Mouse (Mus musculus): Measurements from ENCODE around the gene Smim24.

Gene Smim24

DNA sequence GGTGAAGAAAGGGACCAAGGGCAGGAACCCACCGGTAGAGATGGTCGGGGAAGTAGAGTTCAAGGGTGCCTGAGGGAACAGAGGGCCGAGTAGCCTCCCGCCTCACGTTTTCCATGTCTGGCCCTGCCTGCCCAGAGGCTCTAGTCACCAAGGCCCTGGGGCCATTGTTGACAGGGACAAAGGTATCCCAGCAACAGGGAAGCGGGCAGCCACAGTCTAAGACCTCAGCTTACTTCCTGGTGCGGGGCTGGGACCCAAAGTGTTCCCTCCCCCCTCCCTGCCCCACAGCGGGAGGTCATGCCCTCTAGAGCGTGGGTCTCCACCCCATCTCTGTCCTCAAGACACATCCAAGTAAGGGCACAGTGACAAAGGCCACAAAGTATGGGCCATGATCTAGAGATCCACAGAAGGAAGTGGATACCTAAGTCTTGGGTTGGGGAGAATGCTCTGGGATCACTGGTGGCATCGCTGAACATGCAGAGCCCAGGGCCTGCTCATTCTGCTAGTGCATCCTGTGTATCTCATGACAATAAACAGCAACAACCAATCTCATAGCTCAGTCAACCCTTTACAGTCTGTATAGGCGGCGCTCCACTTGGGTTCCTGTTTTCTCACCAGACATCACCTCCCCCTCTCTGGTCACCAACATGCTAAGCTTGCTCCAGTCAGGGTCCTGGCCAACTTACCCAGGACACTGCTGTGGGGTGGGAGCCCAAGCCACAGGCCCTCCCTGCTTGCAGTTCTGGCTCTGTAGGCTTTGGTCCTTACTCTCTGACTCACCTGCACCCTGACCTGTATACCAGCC, 27.0 kb upstream of the Smim24 start, which contains the start of gene 4930404N11Rik:
4930404N11Rik (minus strand) TSS at position 145 of the 805 bp plus-strand sequence.
- no peak for DNase-seq

GRCm38 (mm10) chr10:81366477-81367206, 26.2 kb upstream of the Smim24 start:
- DNase-seq, result no peak

DNA sequence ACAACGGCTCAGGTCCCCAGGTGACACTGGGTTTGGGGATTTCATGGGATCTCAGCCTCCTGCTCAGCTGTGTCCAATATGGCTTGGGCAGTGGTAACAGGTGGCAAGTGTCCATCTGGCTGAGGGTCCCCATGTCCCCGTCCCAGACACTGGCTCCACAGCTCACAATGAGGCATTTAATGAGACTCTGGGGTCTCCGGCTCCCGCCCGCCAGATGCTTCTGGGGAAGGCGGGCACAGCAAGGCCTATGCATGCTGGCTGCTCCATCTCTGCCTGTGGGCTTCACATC, 25.7 kb upstream of the Smim24 start:
- DNase-seq, result no peak

DNA sequence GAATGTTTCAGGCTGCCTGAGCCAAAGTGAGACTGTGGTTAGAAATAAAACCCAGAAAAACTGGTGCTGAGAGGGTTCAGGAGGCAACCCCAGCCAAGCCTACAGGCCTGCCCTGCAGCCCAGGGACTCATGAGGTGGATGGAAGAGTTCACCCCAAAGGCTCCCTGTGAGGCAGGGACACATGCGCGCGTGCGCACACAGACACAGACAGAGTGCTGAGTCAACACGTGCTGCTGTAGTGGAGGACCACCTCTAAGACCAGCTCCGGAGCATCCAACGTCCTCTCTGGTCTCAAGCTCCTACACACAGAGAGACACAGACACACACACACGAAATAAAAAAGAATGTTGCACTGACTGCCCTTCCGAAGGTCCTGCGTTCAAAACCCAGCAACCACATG, 17.5 kb upstream of the Smim24 start:
- no peak for DNase-seq

- DNase-seq, result no peak
Measured at GRCm38 (mm10) chr10:81376561-81377361, 16.1 kb upstream of the Smim24 start.

DNA sequence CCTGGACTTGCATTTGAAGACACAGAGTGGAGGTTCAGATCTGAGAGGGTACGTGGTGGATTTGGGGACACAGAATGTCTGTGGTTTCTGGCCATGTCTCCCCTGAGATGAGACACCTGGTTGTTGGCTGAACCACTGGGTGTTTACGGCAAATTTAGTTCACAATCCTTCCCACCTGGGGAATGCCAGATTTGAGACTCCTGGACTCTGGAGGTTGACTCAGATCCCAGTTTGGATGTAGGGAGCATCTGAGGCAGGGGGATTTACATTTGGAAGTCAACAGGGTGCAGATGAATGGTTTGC, 15.5 kb upstream of the Smim24 start:
- no peak for DNase-seq

DNA sequence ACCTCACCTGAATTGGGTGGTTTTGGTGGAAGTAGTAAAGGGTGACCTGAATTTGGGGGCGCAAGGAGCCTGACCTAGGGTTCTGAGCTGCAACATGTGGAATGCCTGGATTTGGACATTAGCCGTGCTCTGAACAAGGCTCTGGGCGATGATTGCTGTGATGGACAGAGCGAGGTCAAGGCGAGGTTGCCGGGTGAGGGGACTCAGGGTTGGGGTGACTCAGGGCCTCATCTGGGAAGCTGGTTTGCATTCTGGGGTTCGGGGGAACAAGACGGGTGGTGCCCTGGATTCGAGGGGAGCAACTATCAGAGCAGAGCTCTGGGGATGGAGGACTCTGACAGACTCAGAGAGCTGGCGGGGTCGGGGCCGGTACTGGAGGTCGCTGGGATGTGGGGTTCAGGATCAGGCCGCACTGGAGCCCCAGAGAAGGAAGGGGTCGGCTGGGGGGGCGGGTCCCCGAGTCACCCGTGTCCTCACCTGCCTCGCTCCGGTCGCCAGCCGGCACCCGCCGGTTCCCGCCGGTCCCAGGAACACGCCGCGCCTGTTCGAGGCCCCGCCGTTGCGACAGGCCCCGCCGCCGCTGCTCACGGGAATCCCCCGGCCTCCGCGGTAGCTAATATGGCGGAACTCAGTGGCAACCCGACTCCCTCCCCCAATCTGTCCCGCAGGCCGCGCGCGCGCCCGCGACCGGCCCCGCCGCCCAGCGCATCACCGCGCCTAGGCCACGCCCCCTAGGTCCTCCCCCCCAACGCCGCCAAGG, 14.9 kb upstream of the Smim24 start, which contains the start of gene Fzr1:
Fzr1 (minus strand) TSS at position 724 of the 760 bp plus-strand sequence.
- no peak for DNase-seq

- peak; percentile 100 for DNase-seq
Measured at GRCm38 (mm10) chr10:81378553-81379182, 14.2 kb upstream of the Smim24 start.

GRCm38 (mm10) chr10:81379183-81379553, 13.7 kb upstream of the Smim24 start:
- no peak for DNase-seq

GRCm38 (mm10) chr10:81379809-81380378, 13.0 kb upstream of the Smim24 start:
- DNase-seq, result no peak

DNA sequence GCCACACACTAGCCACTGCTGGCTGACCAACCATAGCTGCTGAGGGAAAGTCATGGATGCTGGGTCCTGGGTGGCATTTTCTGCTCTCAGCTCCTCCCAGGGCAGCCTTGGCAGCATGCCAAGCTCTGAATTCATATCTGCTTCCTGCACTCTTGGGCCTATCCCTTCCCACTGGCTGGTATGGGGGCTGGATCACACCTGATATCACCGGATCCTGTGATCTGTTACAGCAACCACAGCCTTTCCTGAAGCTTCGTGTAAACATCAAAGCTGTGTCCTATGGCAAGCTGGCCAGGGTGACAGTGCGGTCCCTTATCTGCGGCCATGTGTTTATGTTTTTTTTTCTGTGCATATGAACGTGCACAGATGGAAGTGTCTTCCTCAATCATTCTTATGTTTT, 10.8 kb upstream of the Smim24 start:
- DNase-seq, result no peak

DNA sequence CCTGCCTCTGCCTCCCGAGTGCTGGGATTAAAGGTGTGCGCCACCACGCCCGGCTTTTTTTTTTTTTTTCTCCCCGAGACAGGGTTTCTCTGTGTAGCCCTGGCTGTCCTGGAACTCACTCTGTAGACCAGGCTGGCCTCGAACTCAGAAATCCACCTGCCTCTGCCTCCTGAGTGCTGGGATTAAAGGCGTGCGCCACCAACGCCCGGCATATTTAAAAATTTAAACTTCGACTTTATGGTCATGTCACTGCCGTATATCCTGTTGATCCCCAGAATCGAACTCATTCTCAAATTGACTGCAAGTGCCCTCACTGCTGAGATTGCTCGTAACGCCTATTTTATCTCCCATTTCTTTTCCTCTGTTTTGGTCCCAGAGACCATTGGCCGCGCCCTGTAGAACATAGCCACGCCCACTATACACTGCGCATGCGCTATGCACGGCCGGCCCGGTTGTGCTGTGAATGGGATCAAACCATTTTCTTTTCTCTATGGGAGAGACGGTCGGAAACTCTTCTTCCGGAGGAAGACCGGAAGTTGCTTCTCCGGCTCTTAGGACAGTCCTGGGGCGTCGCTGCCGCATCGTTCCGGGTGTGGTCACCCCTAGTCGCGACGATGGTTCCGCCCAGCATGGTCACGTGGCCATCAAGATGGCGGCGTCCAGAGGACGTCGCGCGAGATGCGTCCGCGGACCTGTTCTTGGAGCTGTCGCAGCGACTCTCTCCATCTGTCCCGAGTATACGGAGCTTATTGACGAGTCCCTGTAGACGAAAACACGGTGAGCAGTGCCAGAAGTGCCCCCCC, 8.8 kb upstream of the Smim24 start, which contains the start of the genes Dohh and Gm48551:
Dohh (plus strand) TSS at position 627 of the 803 bp plus-strand sequence.
Gm48551 (plus strand) TSS at position 665 of the 803 bp plus-strand sequence.
- DNase-seq, result peak; percentile 87 to 93

GRCm38 (mm10) chr10:81384605-81384982, 8.3 kb upstream of the Smim24 start:
- DNase-seq, result no peak

- no peak for DNase-seq
Measured at GRCm38 (mm10) chr10:81385603-81386306, 7.1 kb upstream of the Smim24 start.

- no peak for DNase-seq
Measured at GRCm38 (mm10) chr10:81387716-81388115, 5.1 kb upstream of the Smim24 start.

DNA sequence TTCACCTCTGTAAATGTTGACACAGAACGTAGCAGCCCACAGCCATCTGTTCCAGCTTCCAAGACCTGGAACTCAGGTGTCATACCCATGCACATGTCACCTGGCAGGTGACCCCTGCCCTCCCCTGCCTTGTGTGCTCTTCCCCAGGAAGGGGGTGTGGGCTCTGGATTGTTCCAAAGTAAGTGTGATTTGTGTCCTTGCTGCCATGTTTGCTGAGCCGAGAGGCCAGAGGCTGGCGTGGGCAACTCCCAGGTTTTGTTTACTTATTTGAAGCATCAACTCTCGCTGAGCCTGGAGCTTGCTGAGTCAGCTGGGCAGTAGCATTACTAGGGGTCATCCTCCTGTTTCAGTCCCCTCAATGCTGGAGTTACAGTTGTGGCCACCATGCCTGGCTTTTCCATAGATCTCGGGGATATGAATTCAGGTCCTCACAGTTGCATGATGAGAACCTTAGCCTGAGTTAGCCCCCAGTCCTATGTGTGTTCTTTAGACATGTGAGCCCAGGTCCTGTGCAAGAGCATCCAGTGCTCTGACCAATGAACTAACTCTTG, 4.3 kb upstream of the Smim24 start, which contains the start of gene Gm48552:
Gm48552 (plus strand) TSS at position 501 of the 551 bp plus-strand sequence.
- no peak for DNase-seq

DNA sequence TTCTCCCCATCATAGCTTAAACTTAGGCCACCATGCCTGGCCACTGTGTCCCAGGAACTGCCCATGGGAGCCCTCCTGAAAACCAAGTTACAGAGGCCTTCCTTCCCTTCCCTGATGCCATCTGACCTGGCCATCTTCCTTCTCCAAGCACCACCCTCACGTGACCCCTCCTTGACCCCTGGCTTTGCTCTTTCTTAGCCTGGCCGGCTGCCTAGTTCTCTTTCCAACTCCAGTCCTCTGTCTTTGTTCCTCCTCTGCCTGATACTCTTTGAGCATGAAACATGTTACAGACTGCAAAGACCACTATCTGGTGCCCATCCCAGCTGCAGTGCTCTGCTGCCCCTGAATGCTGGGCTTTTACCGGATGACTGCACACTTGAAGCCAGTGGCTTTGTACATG, 3.5 kb upstream of the Smim24 start:
- no peak for DNase-seq

DNA sequence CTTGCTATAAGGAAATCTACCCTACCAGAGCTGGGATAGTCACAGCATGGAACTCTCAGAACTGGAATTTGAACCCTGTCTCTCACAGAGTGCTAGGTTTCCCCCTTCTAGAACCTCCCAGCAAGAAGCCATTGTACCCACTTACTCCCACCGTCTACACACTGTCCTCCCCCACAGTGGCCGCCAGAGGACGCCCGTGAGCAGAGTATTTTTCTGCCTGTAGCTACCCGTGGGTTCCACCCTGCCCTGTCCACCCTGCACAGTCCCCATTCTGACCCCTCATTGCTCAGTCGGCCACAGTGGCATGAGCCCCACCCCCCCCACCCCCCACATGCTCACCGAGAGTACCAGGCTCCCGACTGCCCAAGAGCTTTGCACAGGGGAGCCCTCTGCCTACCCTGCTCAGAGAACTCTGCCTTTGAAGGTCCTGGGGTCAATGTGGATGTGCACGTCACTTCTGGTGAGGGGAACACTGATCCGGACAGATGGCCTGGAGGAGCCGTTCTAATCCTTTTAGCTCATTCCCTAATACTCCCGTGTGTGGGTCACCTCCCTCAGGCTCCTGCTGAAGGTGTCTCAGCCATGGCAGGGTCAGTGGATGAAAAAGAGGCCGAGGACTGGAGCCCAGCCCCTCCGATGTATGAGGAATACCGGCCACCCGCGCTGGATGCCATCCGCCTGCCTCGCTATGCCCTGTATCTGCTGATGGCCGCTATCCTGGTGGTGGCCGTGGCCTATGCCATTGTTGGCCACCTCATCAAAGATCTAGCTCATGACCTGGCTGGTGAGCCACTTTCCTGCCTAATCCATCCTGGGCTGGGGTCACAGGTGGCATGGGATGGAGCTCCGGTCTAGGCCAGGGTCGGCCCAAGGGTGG, 2.8 kb upstream of the Smim24 start:
- DNase-seq, result peak; percentile 46 to 58

GRCm38 (mm10) chr10:81390678-81390965, 2.2 kb upstream of the Smim24 start:
- no peak for DNase-seq

Measured in thymus, adult 18-20 months (tissue).